8 mouse cellular contexts compared by ENCODE assay signal in genomic region chr13:67609066-67609876, GRCm38 (mm10). TPM values are rescaled to one million over a fixed set of nuclear protein-coding genes. Genes with fewer than 3 reads are reported as not detected.
DNase-seq lines count a peak whose midpoint lies in the region; ATAC-seq and TF ChIP-seq lines count a peak whose summit lies in the region.

Gene Zfp729b (minus strand): TSS chr13:67609707.

- intact Hi-C loops in heart, adult 2 months (cut with DNase I): loop anchor here (2.0 kb wide), 3 partner anchors 28 to 116 kb away; partner anchors contain the start of genes Gm49345 and Zfp729a

- no peaks in the 10 kb centered on the region for H3K27me3 ChIP-seq in embryonic facial prominence, embryonic 14.5 days (replicated peaks; ENCODE audit: control insufficient read depth, insufficient read depth, low read length)
- H3K27me3 ChIP-seq in heart, adult 2 months (ENCODE audit: control insufficient read depth, insufficient read depth, low read length): no peaks in the 10 kb centered on the region
- no peaks in the 10 kb centered on the region for H3K27me3 ChIP-seq in limb, embryonic 13.5 days
- H3K27me3 ChIP-seq in midbrain, embryonic 16.5 days (ENCODE audit: control insufficient read depth, insufficient read depth, low read depth, low read length): no peaks in the 10 kb centered on the region

- 4% methylated on average over 20 of the region's 20 CpGs for WGBS in embryonic facial prominence, embryonic 14.5 days
- 1% methylated on average over 20 of the region's 20 CpGs for WGBS in heart, adult 2 months
- WGBS in limb, embryonic 13.5 days: 3% methylated on average over 20 of the region's 20 CpGs
- WGBS in midbrain, embryonic 16.5 days: 2% methylated on average over 20 of the region's 20 CpGs

- peak within 1 kb of the TSS; percentile 82 for H3K9ac ChIP-seq in embryonic facial prominence, embryonic 14.5 days (ENCODE audit: low read depth, low read length)
- peak within 1 kb of the TSS; percentile 95 for H3K9ac ChIP-seq in heart, adult 2 months (ENCODE audit: low read depth, low read length)
- peak within 1 kb of the TSS; percentile 81 for H3K9ac ChIP-seq in limb, embryonic 13.5 days
- H3K9ac ChIP-seq in midbrain, embryonic 16.5 days (ENCODE audit: low read depth, low read length): peak within 1 kb of the TSS; percentile 73

- H3K4me1 ChIP-seq in embryonic facial prominence, embryonic 14.5 days (ENCODE audit: control insufficient read depth, insufficient read depth, low read length): peaks cover 5% of the 10 kb centered on the region; the same call in 1 of the 2 replicates
- peaks cover 1% of the 10 kb centered on the region; the same call in 1 of the 2 replicates for H3K4me1 ChIP-seq in heart, adult 2 months (ENCODE audit: control insufficient read depth, insufficient read depth, low read length)
- peaks cover 6% of the 10 kb centered on the region; the same call in 1 of the 2 replicates for H3K4me1 ChIP-seq in limb, embryonic 13.5 days
- peaks cover 7% of the 10 kb centered on the region for H3K4me1 ChIP-seq in midbrain, embryonic 16.5 days (ENCODE audit: control insufficient read depth, insufficient read depth, low read length)

- H3K9me3 ChIP-seq in embryonic facial prominence, embryonic 14.5 days (ENCODE audit: control insufficient read depth, low read length): peaks cover 5% of the 10 kb centered on the region; the same call in 1 of the 2 replicates
- no peaks in the 10 kb centered on the region for H3K9me3 ChIP-seq in limb, embryonic 13.5 days
- H3K9me3 ChIP-seq in midbrain, embryonic 16.5 days (replicated peaks; ENCODE audit: control insufficient read depth, low read length, poor library complexity, severe bottlenecking): no peaks in the 10 kb centered on the region; the same call in 1 of the 2 replicates

- no peaks in the 10 kb centered on the region for H3K79me2 ChIP-seq in heart, adult 2 months (replicated peaks; ENCODE audit: control insufficient read depth, insufficient read depth, low read length)

- no peaks in the 10 kb centered on the region for H3K36me3 ChIP-seq in embryonic facial prominence, embryonic 14.5 days (ENCODE audit: control insufficient read depth, insufficient read depth, low read length)
- H3K36me3 ChIP-seq in heart, adult 2 months (ENCODE audit: control insufficient read depth, insufficient read depth, low read length): no peaks in the 10 kb centered on the region
- 0 out of 2 replicates have a peak, but pooled peaks cover 3% of the 10 kb centered on the region for H3K36me3 ChIP-seq in limb, embryonic 13.5 days
- 0 out of 2 replicates have a peak, but pooled peaks cover 2% of the 10 kb centered on the region for H3K36me3 ChIP-seq in midbrain, embryonic 16.5 days (ENCODE audit: control insufficient read depth, insufficient read depth, low read length)

- H3K4me2 ChIP-seq in embryonic facial prominence, embryonic 14.5 days (ENCODE audit: low read depth, low read length): peak within 1 kb of the TSS; percentile 64
- H3K4me2 ChIP-seq in limb, embryonic 13.5 days (replicated peaks): peak within 1 kb of the TSS; percentile 66
- H3K4me2 ChIP-seq in midbrain, embryonic 16.5 days (ENCODE audit: low read length): peak within 1 kb of the TSS; percentile 71

- peak; percentile 97 for ATAC-seq in embryonic facial prominence, embryonic 14.5 days (ENCODE audit: low read depth)
- ATAC-seq in limb, embryonic 13.5 days (ENCODE audit: low FRiP score, low read depth): peak; percentile 96
- peak; percentile 97 for ATAC-seq in midbrain, embryonic 16.5 days

- no peak for TF ChIP-seq EP300 in heart, adult 2 months (IDR thresholded peaks at IDR 0.05; ENCODE audit: insufficient read depth, low read depth, low read length)

- H3K4me3 ChIP-seq in embryonic facial prominence, embryonic 14.5 days (ENCODE audit: low read depth, low read length): peak within 1 kb of the TSS; percentile 76
- peak within 1 kb of the TSS; percentile 77 for H3K4me3 ChIP-seq in heart, adult 2 months
- peak within 1 kb of the TSS; percentile 77 for H3K4me3 ChIP-seq in limb, embryonic 13.5 days
- peak within 1 kb of the TSS; percentile 76 for H3K4me3 ChIP-seq in midbrain, embryonic 16.5 days (ENCODE audit: low read depth, low read length)

- TF ChIP-seq POLR2A in heart, adult 2 months (IDR thresholded peaks at IDR 0.05; ENCODE audit: insufficient read depth, low read depth, low read length): no peak

- H3K27ac ChIP-seq in embryonic facial prominence, embryonic 14.5 days (replicated peaks; ENCODE audit: low read depth, low read length): peak within 1 kb of the TSS; percentile 68
- H3K27ac ChIP-seq in heart, adult 2 months: peak within 1 kb of the TSS; percentile 59
- H3K27ac ChIP-seq in limb, embryonic 13.5 days: peak within 1 kb of the TSS; percentile 52; the same call in 1 of the 2 replicates
- peak within 1 kb of the TSS; percentile 74 for H3K27ac ChIP-seq in midbrain, embryonic 16.5 days (ENCODE audit: low read length)

- TF ChIP-seq CTCF in heart, adult 2 months (IDR thresholded peaks at IDR 0.05): peak; percentile 46

- peak; percentile 89 for DNase-seq in 3T3-L1 (ENCODE audit: low read depth, low spot score)
- peak; percentile 44 to 77 for DNase-seq in adrenal gland, postnatal 4 days (ENCODE audit: low spot score in 2 of 2)
- peak; percentile 95 for DNase-seq in embryonic facial prominence, embryonic 14.5 days (ENCODE audit: low spot score)
- peak; percentile 90 to 94 for DNase-seq in heart, adult 2 months
- peak; percentile 86 to 94 for DNase-seq in kidney, adult 8-10 months
- DNase-seq in spleen, postnatal 10 days (ENCODE audit: low spot score in 2 of 2): peak; percentile 79 to 92

RNA-seq across cellular contexts. Expression of gene Zfp729b, which starts in this region (rescaled TPM):
- total RNA-seq in adrenal gland, postnatal 4 days (2021): 1 to 10 TPM; 9.0 to 9.1 TPM
- polyA plus RNA-seq in embryonic facial prominence, embryonic 14.5 days (2014; fragmentation: Nextera tagmentation; extraction: Ambion mirVana): 4.8 and 5.1 TPM in 2 replicates
- total RNA-seq in heart, adult 2 months (2021): 1 to 10 TPM; 3.5 to 3.9 TPM
- polyA plus RNA-seq in heart, adult 2 months (2012; rRNA removed): 0.49 and 0.91 TPM in 2 replicates
- polyA plus RNA-seq in limb, embryonic 13.5 days (2015; fragmentation: Nextera tagmentation; extraction: Ambion mirVana): 4.5 TPM in 2 replicates
- 5.5 and 5.8 TPM in 2 replicates for polyA plus RNA-seq in midbrain, embryonic 16.5 days (2015; fragmentation: Nextera tagmentation; extraction: Ambion mirVana)

Comparison
In these comparisons a context has a peak if more than half of its experiments do, and no peak if none do; other contexts are left out.
1. Peak in every context shown above with its lines: DNase-seq, ATAC-seq, H3K4me3 ChIP-seq and H3K27ac ChIP-seq.